Mouse (Mus musculus) adrenal gland, adult 2 months (tissue): ENCODE results near the gene Castor2. TPM values are rescaled to one million over a fixed set of nuclear protein-coding genes. Genes with fewer than 3 reads are reported as not detected.

ENCODE experiments used
- DNase-seq: peaks from one replicate; pipeline ENCODE4 v3.0.0; 2021
- polyA plus RNA-seq: library from polyadenylated mRNA; depleted of rRNA; stranded (reverse); fragments of >200 nt; gene quantifications from 2 replicates; pipeline ENCODE4 v1.2.3, GENCODE M21; 2012
- total RNA-seq, 2 experiments: library from RNA; stranded (reverse); gene quantifications; 2 replicates each; pipeline ENCODE4 v1.2.3; 2021

Castor2 gene
- total and polyA plus RNA-seq, 3 experiments = 6.5 to 15.5 (median 11.4) TPM

- peak; percentile 72 for DNase-seq
Measured at GRCm38 (mm10) chr5:134164688-134165087, 65.2 kb downstream of the Castor2 start.

- DNase-seq = no peak
Measured at GRCm38 (mm10) chr5:134166642-134167041, 67.1 kb downstream of the Castor2 start.

GRCm38 (mm10) chr5:134168033-134168432 is 68.5 kb downstream of the Castor2 start:
- no peak for DNase-seq

- no peak for DNase-seq
Measured at GRCm38 (mm10) chr5:134169231-134169630, 69.7 kb downstream of the Castor2 start.

- DNase-seq = no peak
Measured at GRCm38 (mm10) chr5:134170167-134170566, 70.7 kb downstream of the Castor2 start.

GRCm38 (mm10) chr5:134173206-134173605 is 73.7 kb downstream of the Castor2 start:
- DNase-seq = peak; percentile 48

GRCm38 (mm10) chr5:134175696-134176095 is 76.2 kb downstream of the Castor2 start:
- no peak for DNase-seq

GRCm38 (mm10) chr5:134176169-134176881 is 76.8 kb downstream of the Castor2 start, which contains the start of gene Rcc1l:
TSS of gene Rcc1l (minus strand) at chr5:134176774.
- peak; percentile 88 for DNase-seq

- DNase-seq = no peak
Measured at GRCm38 (mm10) chr5:134178536-134178935, 79.0 kb downstream of the Castor2 start.

GRCm38 (mm10) chr5:134179871-134180270 is 80.4 kb downstream of the Castor2 start:
- peak; percentile 76 for DNase-seq

GRCm38 (mm10) chr5:134182172-134182571 is 82.7 kb downstream of the Castor2 start:
- no peak for DNase-seq

- peak; percentile 69 for DNase-seq
Measured at GRCm38 (mm10) chr5:134182735-134183134, 83.2 kb downstream of the Castor2 start.

- DNase-seq = no peak
Measured at GRCm38 (mm10) chr5:134183162-134183561, 83.7 kb downstream of the Castor2 start.

GRCm38 (mm10) chr5:134183880-134184808 is 84.6 kb downstream of the Castor2 start, which contains the start of gene Gtf2ird2:
TSS of gene Gtf2ird2 (plus strand) at chr5:134184019.
- peak; percentile 98 for DNase-seq

- DNase-seq = no peak
Measured at GRCm38 (mm10) chr5:134186059-134186458, 86.5 kb downstream of the Castor2 start.

GRCm38 (mm10) chr5:134186961-134187731 is 87.6 kb downstream of the Castor2 start:
- DNase-seq = peak; percentile 47

GRCm38 (mm10) chr5:134188571-134188970 is 89.1 kb downstream of the Castor2 start:
- DNase-seq = no peak

- DNase-seq = no peak
Measured at GRCm38 (mm10) chr5:134193664-134194063, 94.2 kb downstream of the Castor2 start.
